Mouse (Mus musculus): ENCODE results near the gene Pth1r. TPM values are rescaled to one million over a fixed set of nuclear protein-coding genes. Genes with fewer than 3 reads are reported as not detected.
A peak's percentile ranks its signal among the peaks of the same experiment; 100 is the strongest.

Pth1r gene
- total RNA-seq, 2 experiments from 2014 or later, result 0.82 to 1.1 TPM

DNA sequence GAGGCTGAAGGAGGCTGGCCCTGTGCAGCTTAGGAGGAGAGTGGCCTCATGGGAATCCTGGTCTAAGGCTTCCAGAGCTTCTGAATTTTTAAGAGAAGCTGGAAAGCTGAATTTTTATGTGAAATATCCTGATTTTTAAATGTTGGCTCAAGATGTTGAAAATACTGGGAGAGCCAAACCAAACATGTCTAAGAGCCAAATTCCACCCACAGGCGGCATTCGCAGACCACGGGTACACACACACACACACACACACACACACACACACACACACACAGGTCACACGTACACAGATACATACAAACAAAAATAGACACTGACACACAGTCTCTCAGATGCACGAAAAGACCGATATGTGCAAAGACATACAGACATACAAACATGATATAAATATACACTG is 28.9 kb downstream of the Pth1r start:
- DNase-seq (ENCODE audit: low spot score), result no peak

DNA sequence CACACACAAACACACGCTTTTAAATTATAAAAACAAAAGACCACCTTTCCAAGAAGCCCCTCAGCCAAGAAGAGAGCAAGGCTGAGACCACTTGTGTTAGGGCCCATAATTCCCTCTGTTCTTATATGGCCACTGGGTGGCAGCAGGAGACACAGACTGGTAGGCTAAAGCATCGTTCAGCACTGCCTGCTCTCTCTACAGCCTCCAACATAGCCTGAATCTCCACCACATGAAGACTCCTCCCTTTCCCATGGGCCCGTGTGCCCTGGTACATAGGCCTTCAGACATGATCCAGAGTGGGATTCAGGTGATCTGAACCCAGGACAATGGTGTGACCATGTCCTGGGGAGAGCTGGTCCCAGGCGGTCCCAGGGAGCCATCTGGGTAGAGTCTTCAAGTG is 30.2 kb downstream of the Pth1r start:
- DNase-seq (ENCODE audit: low spot score), result peak; percentile 68

DNA sequence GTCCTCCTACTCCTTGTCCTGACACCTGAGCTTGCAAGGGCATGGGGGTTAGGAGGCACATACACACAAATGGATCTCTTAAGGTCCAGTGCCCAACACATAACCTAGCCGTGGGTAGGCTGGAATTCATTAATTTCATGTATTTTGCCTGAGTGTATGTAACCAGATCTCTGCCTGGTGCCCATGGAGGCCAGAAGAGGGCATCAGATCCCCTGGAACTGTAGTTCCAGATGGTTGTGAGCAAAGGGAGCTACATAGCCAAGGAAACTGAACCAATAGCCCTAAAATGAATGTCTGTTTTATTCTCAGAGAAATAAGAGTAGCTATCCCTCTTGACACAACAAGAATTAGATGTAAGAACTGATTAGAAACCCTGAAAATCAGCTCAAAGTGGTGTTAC is 31.5 kb downstream of the Pth1r start:
- DNase-seq (ENCODE audit: low spot score), result no peak

DNA sequence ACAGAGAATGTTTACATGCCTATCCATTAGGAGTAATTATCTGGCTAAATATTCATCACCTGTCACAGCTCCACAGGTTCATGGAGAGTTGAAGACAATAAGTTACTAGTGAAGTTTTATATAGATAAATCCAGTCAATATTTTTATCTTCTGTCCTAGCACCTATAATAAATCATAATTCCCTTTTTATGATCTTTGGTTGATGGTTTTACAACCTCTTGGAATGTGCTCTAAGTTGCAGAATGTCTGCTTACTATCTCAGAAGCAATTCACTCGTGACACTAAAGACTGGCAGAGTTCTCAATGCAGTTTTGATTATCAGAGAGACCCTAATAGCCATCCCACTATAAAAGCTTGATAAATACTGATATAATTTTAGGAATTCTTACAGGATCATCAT is 33.6 kb downstream of the Pth1r start:
- DNase-seq (ENCODE audit: low spot score), result no peak

DNA sequence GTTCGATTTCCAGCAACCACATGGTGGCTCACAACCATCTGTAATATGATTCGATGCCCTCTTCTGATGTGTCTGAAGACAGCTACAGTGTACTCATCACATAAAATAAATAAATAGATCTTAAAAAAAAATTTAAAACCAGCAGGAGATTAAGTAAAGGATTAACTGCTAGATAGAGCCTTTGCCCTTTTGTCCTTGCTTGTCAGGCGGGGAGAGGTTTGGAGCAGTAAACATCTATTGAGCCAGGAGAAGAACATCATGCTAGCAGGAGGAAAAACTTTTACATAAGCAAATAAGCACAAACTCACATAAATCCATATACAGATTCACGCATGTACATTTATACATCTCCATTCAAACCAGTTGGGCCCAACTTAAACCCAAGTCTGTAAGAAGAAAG is 34.4 kb downstream of the Pth1r start:
- DNase-seq (ENCODE audit: low spot score), result no peak

DNA sequence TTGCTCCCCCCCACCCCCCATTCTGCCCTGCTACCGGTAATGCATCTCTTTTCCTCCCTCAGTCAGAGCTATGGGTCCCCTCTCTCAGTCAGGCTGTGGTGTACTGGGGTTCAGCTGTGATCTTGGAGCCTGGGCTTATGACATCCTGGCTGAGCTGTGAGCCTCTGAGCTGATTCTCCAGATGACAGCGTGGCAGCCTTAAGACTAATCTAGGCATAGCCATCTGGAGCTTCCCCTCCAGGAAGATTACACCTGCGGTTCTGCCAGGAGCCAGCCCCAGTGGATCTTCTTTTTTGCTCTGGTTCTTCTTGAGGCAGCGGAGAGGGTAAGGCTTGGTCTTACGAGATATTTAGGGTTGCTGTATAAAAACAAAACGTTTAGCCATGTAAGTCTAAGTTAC is 34.9 kb downstream of the Pth1r start:
- no peak for DNase-seq (ENCODE audit: low spot score)

DNA sequence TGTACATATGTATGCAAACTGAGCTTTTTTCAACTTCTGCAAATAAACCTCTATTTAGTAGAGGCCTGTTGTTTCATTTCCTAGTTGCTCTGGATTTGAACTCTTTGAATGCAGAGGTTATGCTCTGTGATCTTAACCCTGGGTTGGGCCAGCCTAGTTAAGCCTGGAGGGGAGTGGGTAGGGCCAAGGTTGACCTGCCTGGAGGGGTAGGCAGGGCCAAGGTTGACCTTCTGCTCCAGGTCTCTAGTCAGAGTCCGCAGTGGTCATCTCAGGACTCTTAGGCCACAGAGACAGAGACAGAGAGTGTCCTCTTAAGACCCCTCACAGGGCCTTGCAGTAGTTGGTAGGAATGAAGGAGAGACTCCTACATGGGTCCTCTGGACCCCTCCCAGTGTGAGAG is 35.4 kb downstream of the Pth1r start:
- DNase-seq (ENCODE audit: low spot score), result no peak

DNA sequence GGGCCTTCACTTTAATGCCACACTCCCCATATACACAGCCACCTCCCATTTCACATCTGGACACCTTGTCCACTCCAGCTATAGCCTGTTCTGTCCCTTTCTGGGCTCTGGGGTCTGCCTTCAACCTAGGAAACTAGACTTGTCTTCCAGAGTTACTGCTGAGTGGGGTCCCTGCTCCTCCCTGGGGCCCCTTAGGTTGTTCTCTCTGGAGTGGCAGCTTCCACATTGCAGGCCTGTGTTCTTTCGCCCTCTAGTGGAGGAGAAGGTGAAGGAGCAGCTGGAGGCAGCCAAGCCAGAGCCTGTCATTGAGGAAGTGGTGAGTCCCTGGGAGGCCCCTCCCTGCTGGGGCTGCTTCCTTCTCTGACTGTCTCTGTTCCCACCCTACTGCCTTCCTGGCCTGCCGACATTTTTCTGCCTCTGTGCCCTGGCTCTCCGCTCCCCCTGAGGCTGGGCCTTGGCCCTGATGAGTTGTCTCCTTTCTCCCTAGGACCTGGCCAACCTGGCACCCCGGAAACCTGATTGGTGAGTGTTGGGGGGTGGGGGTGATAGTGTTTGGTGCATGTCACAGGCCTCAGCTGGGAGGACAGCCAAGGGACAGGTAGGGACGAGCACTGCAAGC is 37.2 kb downstream of the Pth1r start:
- peak; percentile 83 for DNase-seq (ENCODE audit: low spot score)

DNA sequence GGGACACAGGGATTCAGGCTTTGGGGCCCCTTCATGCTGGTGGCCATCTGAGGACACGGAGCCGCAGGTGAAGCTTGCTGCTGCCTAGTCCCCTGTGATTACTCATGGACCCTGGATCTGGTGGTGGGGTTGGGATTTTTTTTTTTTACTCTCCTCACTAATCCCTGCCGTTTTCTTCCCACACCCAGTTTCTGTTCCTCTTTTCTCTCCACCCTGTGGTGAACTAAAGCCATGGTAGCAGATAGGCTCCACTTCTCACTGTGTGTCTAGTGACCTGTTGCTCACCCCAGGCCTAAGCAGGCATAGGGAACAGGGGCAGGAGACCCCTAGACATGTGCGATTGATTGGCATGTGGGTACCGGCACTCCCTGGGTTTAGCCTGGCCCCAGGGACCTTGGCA is 40.2 kb downstream of the Pth1r start:
- DNase-seq (ENCODE audit: low spot score), result no peak

DNA sequence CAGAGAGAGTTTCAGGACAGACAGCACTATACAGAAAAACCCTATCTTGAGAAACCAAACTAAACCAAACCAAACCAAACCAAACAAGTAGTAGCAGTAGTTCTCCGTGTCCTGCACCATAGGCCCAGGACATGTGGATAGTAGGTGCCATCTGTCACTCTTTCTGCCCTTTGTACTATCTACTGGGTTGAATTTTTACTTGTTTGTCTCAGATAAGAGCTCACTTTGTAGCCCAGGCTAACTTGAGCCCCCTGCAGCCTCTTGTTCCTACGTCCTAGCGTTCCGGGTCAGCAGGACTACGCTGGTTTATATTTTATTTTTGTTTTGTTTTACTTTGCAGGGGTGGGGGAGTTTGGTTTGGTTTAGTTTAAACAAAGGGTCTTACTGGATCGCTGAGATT is 43.0 kb downstream of the Pth1r start:
- no peak for DNase-seq (ENCODE audit: low spot score)

DNA sequence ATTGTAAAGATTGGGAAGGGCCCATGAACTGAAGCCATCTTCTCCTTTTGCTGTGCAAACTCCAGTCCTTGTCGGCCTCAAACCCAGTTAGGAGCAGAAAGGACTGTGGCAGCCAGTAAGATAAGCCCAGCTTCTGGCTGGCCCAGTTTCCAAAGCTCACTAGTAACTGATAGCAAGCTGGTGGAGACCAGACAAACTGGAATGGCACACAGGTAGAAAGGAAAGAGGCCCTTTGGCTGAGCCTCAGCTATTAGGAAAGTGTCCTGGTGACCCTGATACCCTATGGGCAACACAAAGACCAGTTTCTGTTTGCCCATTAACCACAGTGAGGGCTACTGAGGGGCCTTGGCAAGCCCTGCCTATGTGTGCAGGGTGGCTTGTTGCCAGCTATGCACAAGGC is 44.1 kb downstream of the Pth1r start:
- DNase-seq (ENCODE audit: low spot score), result no peak

DNA sequence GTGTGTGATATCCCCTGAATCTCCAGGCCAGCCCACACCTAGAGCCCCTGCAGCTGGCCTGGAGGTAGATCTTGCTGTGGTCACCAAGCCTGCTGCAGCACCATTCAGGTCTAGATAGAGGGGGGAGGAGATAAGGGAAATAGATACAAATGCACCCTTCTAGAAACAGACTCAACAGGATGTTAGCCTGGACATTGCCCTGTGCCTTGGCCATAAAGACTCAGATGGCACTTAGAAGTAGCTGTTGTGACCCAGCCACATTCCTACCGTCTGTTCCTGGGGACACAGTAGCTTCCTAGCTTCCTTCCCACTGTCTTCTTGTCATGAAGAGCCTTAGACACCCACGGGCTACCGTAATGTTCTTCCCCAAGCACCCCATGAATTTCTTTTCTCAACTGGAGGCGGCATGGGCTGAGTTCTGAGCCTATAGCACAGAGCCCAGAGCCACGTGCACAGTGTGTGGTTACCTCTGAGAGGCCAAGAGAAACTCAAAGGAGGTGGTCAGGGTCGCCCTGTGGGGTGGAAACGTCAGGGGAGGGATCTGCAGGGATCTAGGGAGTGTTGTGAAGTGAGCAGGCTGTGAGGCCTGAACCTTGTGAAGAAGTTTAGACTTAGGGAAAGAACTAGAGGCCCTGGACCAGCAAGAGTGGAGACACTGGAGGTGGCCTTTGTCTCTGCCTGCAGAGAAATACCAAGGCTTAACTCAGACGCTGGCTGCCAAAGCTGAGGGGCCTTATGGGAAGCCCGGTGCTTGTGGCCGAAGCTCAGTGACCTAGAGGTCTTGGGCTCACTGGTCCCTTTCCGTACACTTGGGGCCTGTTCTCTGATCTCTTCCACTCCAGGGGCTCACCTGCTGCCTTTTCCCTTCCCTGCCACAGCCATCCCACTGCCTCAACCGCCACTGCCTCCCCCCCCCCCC is 45.6 kb downstream of the Pth1r start:
- no peak for DNase-seq (ENCODE audit: low spot score)

DNA sequence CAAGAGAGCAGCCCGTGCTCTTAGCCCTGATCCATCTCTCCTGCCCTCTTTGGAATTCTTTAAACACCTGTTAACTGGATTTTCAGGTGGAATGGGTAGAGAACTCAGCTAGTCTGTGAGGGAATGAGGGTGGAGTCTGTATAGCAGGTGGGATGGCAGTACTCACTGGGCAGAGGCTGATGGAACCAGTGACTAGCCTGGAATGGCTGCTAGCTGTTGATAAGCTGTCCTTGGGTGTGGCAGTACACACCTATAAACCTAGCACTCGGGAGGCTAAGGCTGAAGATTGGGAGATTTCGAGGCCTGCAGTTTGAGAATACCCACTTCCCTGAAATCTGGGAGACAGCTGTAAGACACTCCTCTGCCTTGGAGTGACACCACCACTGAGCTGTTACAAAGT is 47.4 kb downstream of the Pth1r start:
- DNase-seq (ENCODE audit: low spot score), result no peak

DNA sequence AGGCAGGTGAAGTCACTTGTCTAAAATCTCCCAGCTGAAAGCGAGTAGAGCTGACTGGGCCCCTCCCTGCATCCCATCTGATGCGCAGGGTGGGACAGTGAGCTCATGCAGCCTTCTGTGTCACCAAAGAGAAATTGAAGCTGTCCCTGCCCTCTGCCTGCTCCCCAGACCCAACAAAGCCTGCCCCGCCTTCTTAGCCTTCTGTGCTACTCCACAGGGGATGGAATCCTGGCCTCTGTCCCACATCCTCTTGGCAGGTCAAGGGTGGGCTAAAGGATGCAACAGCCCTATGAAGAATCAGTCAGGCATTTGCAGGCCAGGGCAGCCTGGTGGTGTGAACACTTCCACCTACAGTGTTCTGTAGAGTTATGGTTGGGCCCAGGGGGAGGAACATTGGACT is 49.5 kb downstream of the Pth1r start:
- DNase-seq (ENCODE audit: low spot score), result no peak

DNA sequence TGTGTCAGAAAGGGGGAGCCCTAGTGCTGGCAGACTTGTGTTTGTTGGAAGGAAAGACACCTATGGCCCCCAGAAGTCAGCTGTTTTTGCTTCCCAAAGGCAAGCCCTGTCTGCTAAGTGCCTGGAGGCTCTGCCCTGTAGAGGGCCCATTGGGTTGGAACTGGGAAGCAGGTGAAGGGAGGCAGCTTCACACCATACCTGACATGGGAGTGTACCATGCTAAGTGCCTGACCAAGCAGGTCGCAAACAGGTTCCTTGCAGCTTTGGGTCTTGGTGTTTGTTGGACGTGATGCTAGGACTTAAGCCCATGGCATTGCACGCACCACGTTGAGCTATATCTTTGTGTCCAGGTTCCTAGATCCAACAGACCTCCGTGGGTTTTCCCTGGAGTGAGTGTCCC is 50.5 kb downstream of the Pth1r start:
- DNase-seq (ENCODE audit: low spot score), result no peak

DNA sequence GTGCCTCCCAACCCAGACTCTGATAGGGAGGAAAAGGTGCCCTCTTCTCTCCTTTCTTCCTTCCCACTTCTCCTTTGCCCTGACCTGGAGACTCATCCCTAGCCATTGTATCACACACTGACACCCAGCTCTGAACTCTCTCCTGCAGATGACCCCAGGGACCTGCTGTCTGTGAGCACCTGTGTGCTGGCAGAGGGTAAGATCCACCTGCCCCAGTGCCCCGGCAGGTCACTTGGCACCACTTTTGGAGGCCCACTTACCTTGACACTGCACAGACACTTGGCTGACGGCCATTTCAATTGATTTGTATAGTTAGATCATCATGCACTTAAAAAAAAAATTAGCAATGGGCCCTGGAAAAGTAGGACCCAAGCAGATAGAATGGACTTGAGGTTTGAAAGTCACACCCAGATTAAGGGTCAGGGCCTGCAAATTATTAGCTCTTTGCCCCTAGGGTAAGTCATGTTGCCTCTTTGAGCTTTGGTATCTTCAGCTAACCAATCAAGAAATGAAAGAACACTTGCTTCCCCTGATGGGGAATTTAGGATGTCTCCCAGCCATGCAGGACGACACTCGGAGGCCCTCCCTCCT is 51.7 kb downstream of the Pth1r start:
- no peak for DNase-seq (ENCODE audit: low spot score)

DNA sequence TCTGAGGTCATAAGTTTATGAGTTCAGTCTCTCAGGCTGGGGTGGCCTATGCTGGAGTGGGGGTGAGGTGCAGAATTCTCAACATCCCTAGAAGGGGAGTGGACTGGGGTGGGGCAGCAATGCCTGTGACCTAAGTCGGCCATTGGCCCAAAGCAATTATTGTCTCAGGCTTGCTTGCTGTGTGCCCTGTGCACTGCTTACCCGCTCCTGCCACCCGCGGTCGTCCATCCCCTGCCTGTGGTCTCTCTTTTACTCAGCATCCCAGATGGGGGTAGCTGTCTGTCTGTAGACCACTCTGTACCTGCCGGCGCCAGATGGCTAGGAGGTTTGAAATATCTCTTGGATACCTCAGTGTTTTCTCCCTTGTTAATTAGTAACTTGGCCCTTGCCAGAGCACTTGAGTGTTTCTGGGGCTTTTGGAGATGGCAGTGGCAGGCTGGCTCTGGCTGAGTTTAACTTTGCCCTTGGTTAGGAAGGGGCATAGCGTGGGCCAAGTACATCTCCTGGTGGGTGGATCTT is 57.6 kb downstream of the Pth1r start:
- no peak for DNase-seq (ENCODE audit: low spot score)

DNA sequence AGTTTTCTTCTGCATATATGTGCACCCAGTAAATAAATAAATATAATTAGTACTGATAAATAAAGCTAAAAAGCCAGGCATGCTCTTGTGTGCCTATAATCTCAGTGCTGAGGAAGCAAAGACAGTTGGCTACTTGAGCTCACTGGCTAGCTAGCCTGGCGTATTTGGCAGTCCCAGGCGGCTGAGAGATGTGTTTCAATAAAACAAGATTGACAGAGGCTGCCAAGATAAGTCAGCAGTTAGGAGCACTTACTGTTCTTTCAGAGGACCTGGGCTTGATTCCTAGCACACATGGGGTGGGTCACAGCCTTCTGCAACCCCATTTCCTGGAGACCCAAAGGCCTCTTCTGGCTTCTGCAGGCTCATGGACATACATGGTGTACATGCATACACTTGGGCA is 59.1 kb downstream of the Pth1r start:
- DNase-seq (ENCODE audit: low spot score), result peak; percentile 79

DNA sequence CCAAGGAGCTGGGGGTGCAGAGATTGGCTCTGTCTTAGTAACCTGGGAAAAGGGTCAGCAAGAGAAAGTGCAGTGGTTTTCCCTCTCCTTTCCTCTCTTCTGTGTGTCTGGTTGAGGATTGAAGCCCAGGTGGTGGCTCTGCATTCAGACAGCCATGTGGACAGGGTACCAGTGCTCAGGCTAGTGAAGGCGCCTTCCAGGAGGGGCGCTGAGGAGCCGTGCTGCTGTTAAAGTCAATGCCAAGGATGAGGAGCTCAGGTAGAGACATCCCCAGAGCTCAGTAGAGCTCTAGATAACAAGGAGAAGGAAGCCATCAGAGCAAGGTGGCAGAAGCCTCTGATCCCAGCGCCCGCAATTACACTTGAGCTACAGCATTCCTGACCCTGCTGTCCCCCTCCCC is 59.9 kb downstream of the Pth1r start:
- DNase-seq (ENCODE audit: low spot score), result no peak

DNA sequence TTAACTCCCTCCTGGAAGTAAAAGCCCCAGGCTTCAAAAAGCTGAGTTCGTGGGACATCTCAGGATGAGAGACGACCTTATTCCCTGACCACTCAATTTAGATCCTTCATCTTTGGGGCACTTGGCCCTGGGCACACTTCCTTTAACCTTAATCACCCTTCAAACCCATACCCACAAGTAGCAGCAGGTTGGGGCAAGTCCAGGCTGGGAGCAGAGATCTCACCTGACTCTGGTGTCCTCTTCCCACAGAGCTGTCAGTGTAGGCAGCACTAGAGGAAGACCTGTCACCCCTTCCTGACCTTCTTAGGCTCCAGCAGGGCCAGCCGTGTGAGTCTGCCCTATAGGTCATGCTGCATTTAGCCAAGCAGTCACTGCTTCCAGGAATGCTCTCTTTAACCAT is 60.5 kb downstream of the Pth1r start:
- DNase-seq (ENCODE audit: low spot score), result no peak

DNA sequence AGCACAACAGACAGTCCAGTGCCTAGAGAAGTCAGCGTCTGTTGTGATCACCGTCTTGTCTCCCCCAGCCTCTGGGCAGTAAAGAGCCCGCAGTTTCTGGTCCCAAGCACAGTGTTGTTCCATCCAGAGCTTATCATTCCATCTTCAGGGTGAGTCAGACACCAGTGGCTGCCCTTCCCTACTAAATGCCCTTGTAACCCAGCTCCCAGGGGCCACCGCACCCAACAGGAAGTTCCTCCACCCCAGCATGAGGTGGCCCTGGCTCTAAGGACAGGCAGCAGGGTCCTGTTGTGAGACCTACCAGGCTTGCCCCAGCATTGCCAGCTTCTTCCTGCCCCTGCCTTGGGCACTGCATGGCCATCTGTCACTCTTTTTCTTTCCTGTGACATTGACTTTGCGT is 61.4 kb downstream of the Pth1r start:
- DNase-seq (ENCODE audit: low spot score), result no peak

DNA sequence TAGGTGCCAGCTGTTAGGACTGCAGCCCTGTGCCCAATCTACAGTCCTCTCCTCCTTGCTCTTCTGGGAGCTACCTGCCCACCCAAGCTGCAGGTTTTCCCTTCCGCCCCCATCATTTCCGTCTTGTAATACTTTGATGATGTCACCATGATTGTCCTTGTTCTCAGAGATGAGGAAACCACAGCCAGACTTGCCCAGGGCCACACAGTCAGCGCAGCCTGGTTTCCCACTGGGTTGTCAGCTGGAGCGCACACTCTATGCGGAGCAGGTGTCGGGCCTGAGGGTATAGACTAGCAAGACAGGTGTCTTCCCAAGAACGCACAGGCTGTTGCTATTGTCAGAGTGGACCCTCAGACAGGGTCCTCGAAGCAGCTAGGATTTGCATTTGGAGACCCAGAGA is 61.8 kb downstream of the Pth1r start:
- no peak for DNase-seq (ENCODE audit: low spot score)
